Mouse (Mus musculus) cerebral cortex, adult 2 months (tissue): ENCODE measurements around the gene Baiap2.

ENCODE experiments used
- WGBS: fragments of 180-500 bp; shearing (Covaris S2); methylation state at CpG from one replicate; pipeline ENCODE4 v1.1.7; 2018; 5-methylcytosine and 5-hydroxymethylcytosine counted together

Baiap2 gene

GRCm38 (mm10) chr11:120011761-120012560 lies 69.4 kb downstream of the Baiap2 start:
- 32% methylated on average over 43 of the region's 43 CpGs for WGBS

GRCm38 (mm10) chr11:120012702-120013101 lies 70.1 kb downstream of the Baiap2 start:
- WGBS = 67% methylated on average over 13 of the region's 13 CpGs

GRCm38 (mm10) chr11:120013174-120013711 lies 70.7 kb downstream of the Baiap2 start:
- WGBS = 12% methylated on average over 21 of the region's 21 CpGs

- WGBS = 76% methylated on average over 4 of the region's 4 CpGs
These were observed 72.2 kb downstream of the Baiap2 start for GRCm38 (mm10) chr11:120014758-120015157.

GRCm38 (mm10) chr11:120017011-120017410 lies 74.4 kb downstream of the Baiap2 start:
- 65% methylated on average over 8 of the region's 8 CpGs for WGBS

- WGBS = 55% methylated on average over 23 of the region's 23 CpGs
These were observed 77.2 kb downstream of the Baiap2 start for GRCm38 (mm10) chr11:120019542-120020440.

- 89% methylated on average over 16 of the region's 16 CpGs for WGBS
These were observed 78.8 kb downstream of the Baiap2 start for GRCm38 (mm10) chr11:120021367-120021766.

- 36% methylated on average over 8 of the region's 8 CpGs for WGBS
These were observed 79.7 kb downstream of the Baiap2 start for GRCm38 (mm10) chr11:120022216-120022615.

GRCm38 (mm10) chr11:120022841-120023240 lies 80.3 kb downstream of the Baiap2 start:
- 40% methylated on average over 12 of the region's 12 CpGs for WGBS

GRCm38 (mm10) chr11:120026941-120027340 lies 84.4 kb downstream of the Baiap2 start:
- WGBS = 72% methylated on average over 3 of the region's 3 CpGs

- WGBS = 72% methylated on average over 18 of the region's 18 CpGs
These were observed 85.9 kb downstream of the Baiap2 start for GRCm38 (mm10) chr11:120028319-120029092.

GRCm38 (mm10) chr11:120029431-120030144 lies 87.0 kb downstream of the Baiap2 start:
- WGBS = 48% methylated on average over 9 of the region's 9 CpGs

- 36% methylated on average over 10 of the region's 10 CpGs for WGBS
These were observed 87.8 kb downstream of the Baiap2 start for GRCm38 (mm10) chr11:120030145-120030901.

GRCm38 (mm10) chr11:120032052-120032451 lies 89.5 kb downstream of the Baiap2 start:
- 48% methylated on average over 8 of the region's 8 CpGs for WGBS

- 85% methylated on average over 3 of the region's 3 CpGs for WGBS
These were observed 90.9 kb downstream of the Baiap2 start for GRCm38 (mm10) chr11:120033473-120033872.

- 51% methylated on average over 3 of the region's 3 CpGs for WGBS
These were observed 91.7 kb downstream of the Baiap2 start for GRCm38 (mm10) chr11:120034306-120034705.

- whole genome bisulfite sequencing = 52% methylated on average over 5 of the region's 5 CpGs
These were observed 92.2 kb downstream of the Baiap2 start for GRCm38 (mm10) chr11:120034762-120035161.

- WGBS = 8% methylated on average over 4 of the region's 4 CpGs
These were observed 97.0 kb downstream of the Baiap2 start for GRCm38 (mm10) chr11:120039581-120039980.

GRCm38 (mm10) chr11:120040440-120040839 lies 97.9 kb downstream of the Baiap2 start:
- WGBS = 33% methylated on average over 8 of the region's 8 CpGs
